Comparison of ENCODE assay signal across 8 mouse cellular contexts in the genomic region with DNA sequence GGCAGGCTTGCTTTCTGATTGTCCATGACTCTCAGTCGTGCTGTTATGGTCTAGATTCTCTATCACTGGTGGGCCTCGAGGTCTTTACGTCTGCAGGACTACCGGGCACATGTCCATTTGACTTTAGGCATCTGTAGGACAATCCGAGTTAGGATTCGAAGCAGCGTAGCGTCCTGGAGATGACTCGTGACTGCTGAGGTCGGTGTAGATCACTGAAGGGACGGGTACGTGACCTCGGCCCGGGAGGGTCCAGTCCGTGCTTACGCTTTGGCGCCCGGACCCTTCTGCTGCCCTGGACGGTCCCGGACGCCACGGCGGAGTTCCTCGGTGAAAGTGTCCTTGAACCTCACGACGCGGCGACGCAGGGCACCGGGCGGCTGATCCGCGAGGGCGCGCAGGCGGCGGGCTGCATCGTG. TPM values are rescaled to one million over a fixed set of nuclear protein-coding genes. Genes with fewer than 3 reads are reported as not detected.
DNase-seq lines count a peak whose midpoint lies in the region; ATAC-seq and TF ChIP-seq lines count a peak whose summit lies in the region.

No protein-coding gene starts in this region.

- peak overlapping the region; percentile 90 for H3K27ac ChIP-seq in bone marrow, adult 2 months (ENCODE audit: control insufficient read depth, insufficient read depth, low read depth, low read length, poor library complexity)
- peak overlapping the region; percentile 91 for H3K27ac ChIP-seq in forebrain, embryonic 13.5 days
- peak overlapping the region; percentile 83 for H3K27ac ChIP-seq in liver, embryonic 13.5 days

- no peak for ATAC-seq in forebrain, embryonic 13.5 days
- peak; percentile 62; the same call in 1 of the 2 replicates for ATAC-seq in liver, embryonic 13.5 days (ENCODE audit: low read depth)
- ATAC-seq in megakaryocyte-erythroid progenitor cell, adult 5-6 weeks (replicated peaks; ENCODE audit: low FRiP score, low TSS enrichment, poor library complexity, severe bottlenecking): no peak

- DNase-seq in layer of hippocampus, adult 11-12 months (ENCODE audit: low spot score): peak; percentile 46
- no peak for DNase-seq in layer of hippocampus, adult 9-10 months (ENCODE audit: low spot score)
- DNase-seq in liver, embryonic 13.5 days: no peak
- DNase-seq in layer of hippocampus, postnatal 36 days: no peak
- DNase-seq in MN1 (ENCODE audit: low spot score): no peak

- peak overlapping the region; percentile 90 for H3K9ac ChIP-seq in forebrain, embryonic 13.5 days
- peak overlapping the region; percentile 92 for H3K9ac ChIP-seq in liver, embryonic 13.5 days

- no peaks in the 10 kb centered on the region for H3K27me3 ChIP-seq in forebrain, embryonic 13.5 days
- H3K27me3 ChIP-seq in liver, embryonic 13.5 days: no peaks in the 10 kb centered on the region

- H3K4me1 ChIP-seq in bone marrow, adult 2 months (ENCODE audit: control insufficient read depth, insufficient read depth, low read length): no peaks in the 10 kb centered on the region
- peaks cover 50% of the 10 kb centered on the region for H3K4me1 ChIP-seq in forebrain, embryonic 13.5 days
- peaks cover 48% of the 10 kb centered on the region for H3K4me1 ChIP-seq in liver, embryonic 13.5 days (replicated peaks)

- peak overlapping the region; percentile 99 for H3K4me3 ChIP-seq in bone marrow, adult 2 months (replicated peaks; ENCODE audit: control insufficient read depth, low read depth, low read length)
- H3K4me3 ChIP-seq in forebrain, embryonic 13.5 days: peak overlapping the region; percentile 94
- peak overlapping the region; percentile 96 for H3K4me3 ChIP-seq in liver, embryonic 13.5 days (replicated peaks)

- no peak for TF ChIP-seq POLR2A in bone marrow, adult 2 months (IDR thresholded peaks at IDR 0.05; ENCODE audit: borderline replicate concordance, control insufficient read depth, low read depth, low read length)

- H3K4me2 ChIP-seq in forebrain, embryonic 13.5 days: peak overlapping the region; percentile 91
- peak overlapping the region; percentile 82 for H3K4me2 ChIP-seq in liver, embryonic 13.5 days

- TF ChIP-seq CTCF in bone marrow, adult 2 months (IDR thresholded peaks at IDR 0.05; ENCODE audit: control insufficient read depth, insufficient read depth, low read length): no peak

- under 1% methylated on average over 38 of the region's 38 CpGs for WGBS in bone marrow, adult 2 months
- WGBS in forebrain, embryonic 13.5 days: 1% methylated on average over 24 of the region's 38 CpGs
- WGBS in liver, embryonic 13.5 days (ENCODE audit: insufficient replicate concordance): under 1% methylated on average over 38 of the region's 38 CpGs

- no peaks in the 10 kb centered on the region for H3K9me3 ChIP-seq in forebrain, embryonic 13.5 days (replicated peaks)
- no peaks in the 10 kb centered on the region for H3K9me3 ChIP-seq in liver, embryonic 13.5 days (replicated peaks)

- H3K36me3 ChIP-seq in forebrain, embryonic 13.5 days (ENCODE audit: poor library complexity, severe bottlenecking): peaks cover 33% of the 10 kb centered on the region
- H3K36me3 ChIP-seq in liver, embryonic 13.5 days: peaks cover 27% of the 10 kb centered on the region

RNA-seq across cellular contexts. Expression of a gene that starts 0.4 kb away (rescaled TPM):
- 16.2 and 24.9 TPM in 2 replicates for polyA plus RNA-seq in bone marrow, adult 2 months (2011; ENCODE audit: insufficient read depth, insufficient read length, low replicate concordance, missing spikeins)
- 99.7 and 103 TPM in 2 replicates for polyA plus RNA-seq in forebrain, embryonic 13.5 days (2015; fragmentation: Nextera tagmentation; extraction: Ambion mirVana)
- polyA plus RNA-seq in liver, embryonic 13.5 days (2015; fragmentation: Nextera tagmentation; extraction: Ambion mirVana): 42.6 and 49.1 TPM in 2 replicates
- total RNA-seq in megakaryocyte-erythroid progenitor cell, adult 5-6 weeks (2014; fragmentation: Nextera tagmentation): 35.2 and 39.0 TPM in 2 replicates
- total RNA-seq in megakaryocyte-erythroid progenitor cell, adult 5-6 weeks (2017): 8.3 and 14.3 TPM in 2 replicates
- total RNA-seq in layer of hippocampus, postnatal 36 days (2021): 10 to 100 TPM; 42.3 to 46.3 TPM

RNA-seq across cellular contexts. Expression of a gene that starts 0.4 kb away (rescaled TPM):
- polyA plus RNA-seq in bone marrow, adult 2 months (2011; ENCODE audit: insufficient read depth, insufficient read length, low replicate concordance, missing spikeins): 16.3 and 39.3 TPM in 2 replicates
- polyA plus RNA-seq in forebrain, embryonic 13.5 days (2015; fragmentation: Nextera tagmentation; extraction: Ambion mirVana): 121 TPM in 2 replicates
- polyA plus RNA-seq in liver, embryonic 13.5 days (2015; fragmentation: Nextera tagmentation; extraction: Ambion mirVana): 39.6 and 48.3 TPM in 2 replicates
- 47.7 and 57.6 TPM in 2 replicates for total RNA-seq in megakaryocyte-erythroid progenitor cell, adult 5-6 weeks (2014; fragmentation: Nextera tagmentation)
- total RNA-seq in megakaryocyte-erythroid progenitor cell, adult 5-6 weeks (2017): 56.6 and 59.0 TPM in 2 replicates
- total RNA-seq in layer of hippocampus, postnatal 36 days (2021): 10 to 100 TPM; 51.5 to 53.2 TPM

RNA-seq across cellular contexts. Expression of a gene that starts 14.3 kb away (rescaled TPM):
- 0.79 and 6.2 TPM in 2 replicates for polyA plus RNA-seq in bone marrow, adult 2 months (2011; ENCODE audit: insufficient read depth, insufficient read length, low replicate concordance, missing spikeins)
- polyA plus RNA-seq in forebrain, embryonic 13.5 days (2015; fragmentation: Nextera tagmentation; extraction: Ambion mirVana): 1.8 and 2.4 TPM in 2 replicates
- 0.38 TPM in 1 of 2 replicates, not detected in the other for polyA plus RNA-seq in liver, embryonic 13.5 days (2015; fragmentation: Nextera tagmentation; extraction: Ambion mirVana)
- total RNA-seq in megakaryocyte-erythroid progenitor cell, adult 5-6 weeks (2014; fragmentation: Nextera tagmentation): not detected in 2 replicates
- not detected in 2 replicates for total RNA-seq in megakaryocyte-erythroid progenitor cell, adult 5-6 weeks (2017)
- 10 to 100 TPM; 15.5 to 19.6 TPM for total RNA-seq in layer of hippocampus, postnatal 36 days (2021)

RNA-seq across cellular contexts. Expression of a gene that starts 55.2 kb away (rescaled TPM):
- 4.3 and 5.3 TPM in 2 replicates for polyA plus RNA-seq in bone marrow, adult 2 months (2011; ENCODE audit: insufficient read depth, insufficient read length, low replicate concordance, missing spikeins)
- polyA plus RNA-seq in forebrain, embryonic 13.5 days (2015; fragmentation: Nextera tagmentation; extraction: Ambion mirVana): 17.1 and 19.5 TPM in 2 replicates
- polyA plus RNA-seq in liver, embryonic 13.5 days (2015; fragmentation: Nextera tagmentation; extraction: Ambion mirVana): 6.4 and 7.9 TPM in 2 replicates
- 17.0 and 17.2 TPM in 2 replicates for total RNA-seq in megakaryocyte-erythroid progenitor cell, adult 5-6 weeks (2014; fragmentation: Nextera tagmentation)
- 14.8 and 17.6 TPM in 2 replicates for total RNA-seq in megakaryocyte-erythroid progenitor cell, adult 5-6 weeks (2017)
- 10 to 100 TPM; 37.2 to 38.6 TPM for total RNA-seq in layer of hippocampus, postnatal 36 days (2021)
